Mouse (Mus musculus): ENCODE measurements around the gene Phtf2. TPM values are rescaled to one million over a fixed set of nuclear protein-coding genes. Genes with fewer than 3 reads are reported as not detected.

The Phtf2 gene
- 1 to 10 TPM; 4.2 to 4.6 TPM for total RNA-seq (2023)

GRCm38 (mm10) chr5:20881915-20882800 is at the start of gene Phtf2, which contains the start of gene Tmem60:
Gene Phtf2, minus strand, starts transcription at chr5:20882124.
Gene Tmem60, plus strand, starts transcription at chr5:20882191.

Other genes starting within 250 kb of the Phtf2 start
- 1 to 10 TPM; 6.5 to 8.9 TPM for gene Tmem60, start 67 bp upstream of the Phtf2 start, total RNA-seq (2023)
- gene Rsbn1l, start 74.3 kb upstream of the Phtf2 start, total RNA-seq (2023), result 10 to 100 TPM; 36.3 to 43.6 TPM
- gene Ptpn12, start 173.8 kb upstream of the Phtf2 start, total RNA-seq (2023), result 100 to 1,000 TPM in 1 of 2 experiments, 10 to 100 TPM in 1; 91.5 to 102 TPM

All from neutrophil, adult 83 days (primary cell).